Mouse (Mus musculus): ENCODE measurements around the gene 4931440F15Rik. TPM values are rescaled to one million over a fixed set of nuclear protein-coding genes. Genes with fewer than 3 reads are reported as not detected.
A peak's percentile ranks its signal among the peaks of the same experiment; 100 is the strongest.

4931440F15Rik gene
- polyA plus RNA-seq, 1 experiment from 2014 or later = 0.58 TPM

- H3K4me3 ChIP-seq = no peak overlapping the region
- 50% methylated on average over 2 of the region's 2 CpGs for WGBS
- peaks cover 23% of the 10 kb centered on the region for H3K36me3 ChIP-seq
- H3K27ac ChIP-seq = no peak overlapping the region
- no peak overlapping the region for H3K4me2 ChIP-seq
- ATAC-seq (ENCODE audit: low FRiP score) = no peak
- H3K4me1 ChIP-seq (replicated peaks) = peaks cover 1% of the 10 kb centered on the region; the same call in 1 of the 2 replicates
- H3K9ac ChIP-seq = no peak overlapping the region
- no peaks in the 10 kb centered on the region for H3K9me3 ChIP-seq
- H3K27me3 ChIP-seq = no peaks in the 10 kb centered on the region
Measured at GRCm38 (mm10) chr11:29794475-29794874, 31.0 kb downstream of the 4931440F15Rik start.

GRCm38 (mm10) chr11:29790796-29791195 lies 34.7 kb downstream of the 4931440F15Rik start:
- no peak overlapping the region for H3K4me3 ChIP-seq
- H3K36me3 ChIP-seq = peaks cover 23% of the 10 kb centered on the region
- no peak overlapping the region for H3K9ac ChIP-seq
- no peaks in the 10 kb centered on the region for H3K9me3 ChIP-seq
- H3K4me1 ChIP-seq (replicated peaks) = peaks cover 13% of the 10 kb centered on the region
- H3K27ac ChIP-seq = no peak overlapping the region
- H3K4me2 ChIP-seq = no peak overlapping the region
- H3K27me3 ChIP-seq = no peaks in the 10 kb centered on the region
- 96% methylated on average over 2 of the region's 2 CpGs for WGBS
- no peak for ATAC-seq (ENCODE audit: low FRiP score)

- peak; percentile 92 for ATAC-seq (ENCODE audit: low FRiP score)
- Histone ChIP-seq H3K4me1 (replicated peaks) (peaks cover 13% of the 10 kb centered on the region), H3K27ac (no peak overlapping the region; the same call in 1 of the 2 replicates), H3K4me3 (no peak overlapping the region), H3K9ac (no peak overlapping the region), H3K36me3 (peaks cover 18% of the 10 kb centered on the region), H3K27me3 (no peaks in the 10 kb centered on the region), H3K4me2 (no peak overlapping the region), H3K9me3 (no peaks in the 10 kb centered on the region)
- WGBS = 67% methylated on average over 6 of the region's 6 CpGs
Measured at GRCm38 (mm10) chr11:29788921-29789638, 36.4 kb downstream of the 4931440F15Rik start.

GRCm38 (mm10) chr11:29788499-29788898 lies 37.0 kb downstream of the 4931440F15Rik start:
- H3K36me3 ChIP-seq = peaks cover 13% of the 10 kb centered on the region; the same call in 1 of the 2 replicates
- H3K4me2 ChIP-seq = no peak overlapping the region
- no peaks in the 10 kb centered on the region for H3K27me3 ChIP-seq
- 41% methylated on average over 1 of the region's 1 CpGs for WGBS
- no peak overlapping the region for H3K4me3 ChIP-seq
- no peak overlapping the region for H3K9ac ChIP-seq
- H3K27ac ChIP-seq = no peak overlapping the region; the same call in 1 of the 2 replicates
- peaks cover 13% of the 10 kb centered on the region for H3K4me1 ChIP-seq (replicated peaks)
- peak; percentile 71 for ATAC-seq (ENCODE audit: low FRiP score)
- H3K9me3 ChIP-seq = no peaks in the 10 kb centered on the region

GRCm38 (mm10) chr11:29787473-29787872 lies 38.0 kb downstream of the 4931440F15Rik start:
- Histone ChIP-seq H3K27me3 (no peaks in the 10 kb centered on the region), H3K27ac (no peak overlapping the region), H3K9ac (no peak overlapping the region), H3K36me3 (peaks cover 18% of the 10 kb centered on the region; the same call in 1 of the 2 replicates), H3K4me2 (no peak overlapping the region), H3K9me3 (no peaks in the 10 kb centered on the region), H3K4me3 (no peak overlapping the region), H3K4me1 (replicated peaks) (peaks cover 13% of the 10 kb centered on the region)
- WGBS = 34% methylated on average over 5 of the region's 5 CpGs
- no peak for ATAC-seq (ENCODE audit: low FRiP score)

- ATAC-seq (ENCODE audit: low FRiP score) = no peak
Measured at GRCm38 (mm10) chr11:29786583-29787219, 38.8 kb downstream of the 4931440F15Rik start.

GRCm38 (mm10) chr11:29779409-29780026 lies 46.0 kb downstream of the 4931440F15Rik start:
- H3K4me1 ChIP-seq (replicated peaks) = peaks cover 4% of the 10 kb centered on the region; the same call in 1 of the 2 replicates
- H3K9ac ChIP-seq = no peak overlapping the region
- H3K4me3 ChIP-seq = no peak overlapping the region
- no peak overlapping the region for H3K4me2 ChIP-seq
- 0 out of 2 replicates have a peak, but pooled peaks cover 9% of the 10 kb centered on the region for H3K36me3 ChIP-seq
- H3K9me3 ChIP-seq = no peaks in the 10 kb centered on the region
- WGBS = 26% methylated on average over 2 of the region's 2 CpGs
- ATAC-seq (ENCODE audit: low FRiP score) = no peak
- H3K27ac ChIP-seq = no peak overlapping the region
- no peaks in the 10 kb centered on the region for H3K27me3 ChIP-seq

More at GRCm38 (mm10) chr11:29786583-29787219, 38.8 kb downstream of the 4931440F15Rik start:
- Histone ChIP-seq H3K4me1 (replicated peaks) (peaks cover 13% of the 10 kb centered on the region), H3K27ac (no peak overlapping the region), H3K4me2 (no peak overlapping the region), H3K36me3 (peaks cover 17% of the 10 kb centered on the region; the same call in 1 of the 2 replicates), H3K27me3 (no peaks in the 10 kb centered on the region), H3K9ac (no peak overlapping the region), H3K4me3 (no peak overlapping the region), H3K9me3 (no peaks in the 10 kb centered on the region)
- WGBS = 89% methylated on average over 6 of the region's 6 CpGs

GRCm38 (mm10) chr11:29778936-29779335 lies 46.5 kb downstream of the 4931440F15Rik start:
- Histone ChIP-seq H3K27me3 (no peaks in the 10 kb centered on the region), H3K4me3 (no peak overlapping the region), H3K4me2 (no peak overlapping the region), H3K27ac (no peak overlapping the region), H3K9ac (no peak overlapping the region), H3K9me3 (no peaks in the 10 kb centered on the region), H3K4me1 (replicated peaks) (peaks cover 6% of the 10 kb centered on the region; the same call in 1 of the 2 replicates), H3K36me3 (0 out of 2 replicates have a peak, but pooled peaks cover 9% of the 10 kb centered on the region)
- 66% methylated on average over 3 of the region's 3 CpGs for WGBS
- ATAC-seq (ENCODE audit: low FRiP score) = no peak

GRCm38 (mm10) chr11:29777964-29778363 lies 47.5 kb downstream of the 4931440F15Rik start:
- peaks cover 6% of the 10 kb centered on the region; the same call in 1 of the 2 replicates for H3K4me1 ChIP-seq (replicated peaks)
- H3K36me3 ChIP-seq = 0 out of 2 replicates have a peak, but pooled peaks cover 4% of the 10 kb centered on the region
- no peak overlapping the region for H3K4me3 ChIP-seq
- H3K9me3 ChIP-seq = no peaks in the 10 kb centered on the region
- H3K4me2 ChIP-seq = no peak overlapping the region
- no peaks in the 10 kb centered on the region for H3K27me3 ChIP-seq
- no peak overlapping the region for H3K9ac ChIP-seq
- no peak for ATAC-seq (ENCODE audit: low FRiP score)
- H3K27ac ChIP-seq = no peak overlapping the region

- Histone ChIP-seq H3K27ac (no peak overlapping the region), H3K4me3 (no peak overlapping the region)
- ATAC-seq (ENCODE audit: low FRiP score) = no peak
Measured at GRCm38 (mm10) chr11:29774760-29775159, 50.7 kb downstream of the 4931440F15Rik start.

GRCm38 (mm10) chr11:29774296-29774695 lies 51.2 kb downstream of the 4931440F15Rik start:
- Histone ChIP-seq H3K4me2 (no peak overlapping the region), H3K4me3 (no peak overlapping the region), H3K36me3 (no peaks in the 10 kb centered on the region), H3K27me3 (no peaks in the 10 kb centered on the region), H3K9ac (no peak overlapping the region), H3K27ac (no peak overlapping the region), H3K9me3 (no peaks in the 10 kb centered on the region), H3K4me1 (replicated peaks) (peaks cover 6% of the 10 kb centered on the region; the same call in 1 of the 2 replicates)
- 35% methylated on average over 2 of the region's 2 CpGs for WGBS
- ATAC-seq (ENCODE audit: low FRiP score) = peak; percentile 62; the same call in 1 of the 2 replicates

More at GRCm38 (mm10) chr11:29774760-29775159, 50.7 kb downstream of the 4931440F15Rik start:
- H3K4me2 ChIP-seq = no peak overlapping the region
- peaks cover 6% of the 10 kb centered on the region; the same call in 1 of the 2 replicates for H3K4me1 ChIP-seq (replicated peaks)
- H3K9me3 ChIP-seq = no peaks in the 10 kb centered on the region
- H3K9ac ChIP-seq = no peak overlapping the region
- 77% methylated on average over 2 of the region's 2 CpGs for WGBS
- no peaks in the 10 kb centered on the region for H3K36me3 ChIP-seq
- H3K27me3 ChIP-seq = no peaks in the 10 kb centered on the region
